Mouse (Mus musculus): Measurements from ENCODE around the gene Nrf1. TPM values are rescaled to one million over a fixed set of nuclear protein-coding genes. Genes with fewer than 3 reads are reported as not detected.

The Nrf1 gene
- polyA plus RNA-seq, 1 experiment from 2014 or later: 32.0 TPM

DNA sequence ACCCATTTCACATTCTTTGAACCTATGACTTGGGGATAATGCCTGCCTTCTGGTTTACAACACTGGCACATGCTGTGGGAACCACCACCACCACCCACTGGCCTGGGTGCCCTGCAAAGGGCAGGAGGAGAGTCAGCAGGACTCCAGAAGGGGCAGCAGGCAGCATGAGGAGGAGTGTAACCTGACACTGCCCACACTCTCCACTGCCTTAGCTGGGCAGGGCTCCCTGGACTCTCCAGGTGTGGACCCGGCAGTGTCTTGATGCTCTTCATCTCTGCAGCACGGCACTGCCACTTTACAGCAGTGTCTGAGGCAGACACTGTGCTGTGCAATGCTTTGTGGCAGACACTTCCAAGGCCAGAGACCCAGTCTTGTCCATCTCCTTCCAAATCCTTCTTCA, 34.3 kb upstream of the Nrf1 start:
- Histone ChIP-seq H3K36me3 (ENCODE audit: insufficient read depth, low read length) (no peaks in the 10 kb centered on the region), H3K4me2 (ENCODE audit: low read length) (no peak overlapping the region), H3K27ac (no peak overlapping the region), H3K4me3 (replicated peaks; ENCODE audit: low read depth, low read length) (no peak overlapping the region), H3K4me1 (replicated peaks; ENCODE audit: insufficient read depth, low read length) (no peaks in the 10 kb centered on the region), H3K9ac (ENCODE audit: low read depth, low read length) (no peak overlapping the region), H3K27me3 (ENCODE audit: insufficient read depth, low read length) (no peaks in the 10 kb centered on the region), H3K9me3 (replicated peaks; ENCODE audit: low read length) (no peaks in the 10 kb centered on the region)
- no peak for TF ChIP-seq CTCF (IDR thresholded peaks at IDR 0.05; ENCODE audit: low read depth)
- ATAC-seq (replicated peaks; ENCODE audit: low FRiP score, low read depth) (no peak), DNase-seq (ENCODE audit: low spot score) (peak; percentile 15)
- WGBS: 19% methylated on average over 2 of the region's 2 CpGs

GRCm38 (mm10) chr6:30014187-30014864, 33.5 kb upstream of the Nrf1 start:
- H3K9me3 ChIP-seq (replicated peaks; ENCODE audit: low read length): no peaks in the 10 kb centered on the region
- ATAC-seq (replicated peaks; ENCODE audit: low FRiP score, low read depth): no peak

DNA sequence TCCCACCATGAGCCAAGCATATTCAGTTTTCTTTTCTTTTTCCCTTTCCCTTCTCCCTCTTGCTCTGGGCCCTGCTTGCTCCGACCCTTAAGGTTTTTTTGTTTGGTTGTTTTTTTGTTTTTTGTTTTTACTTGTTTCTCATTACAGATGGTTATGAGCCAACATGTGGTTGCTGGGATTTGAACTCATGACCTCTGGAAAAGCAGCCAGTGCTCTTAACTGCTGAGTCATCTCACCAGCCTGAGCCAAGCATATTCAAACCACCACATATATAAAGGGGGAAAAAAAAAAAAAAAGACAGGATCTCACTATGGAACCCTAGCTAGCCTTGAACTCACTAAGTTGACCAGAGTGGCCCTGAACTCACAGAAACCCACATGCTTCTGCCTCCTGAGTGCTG, 26.5 kb upstream of the Nrf1 start:
- H3K36me3 ChIP-seq (ENCODE audit: insufficient read depth, low read length): no peaks in the 10 kb centered on the region
- H3K27me3 ChIP-seq (ENCODE audit: insufficient read depth, low read length): no peaks in the 10 kb centered on the region
- no peak overlapping the region for H3K4me3 ChIP-seq (replicated peaks; ENCODE audit: low read depth, low read length)
- no peak overlapping the region for H3K9ac ChIP-seq (ENCODE audit: low read depth, low read length)
- 81% methylated on average over 1 of the region's 1 CpGs for WGBS
- H3K27ac ChIP-seq: no peak overlapping the region
- no peaks in the 10 kb centered on the region for H3K4me1 ChIP-seq (replicated peaks; ENCODE audit: insufficient read depth, low read length)
- no peak for TF ChIP-seq CTCF (IDR thresholded peaks at IDR 0.05; ENCODE audit: low read depth)
- ATAC-seq (replicated peaks; ENCODE audit: low FRiP score, low read depth): no peak
- no peaks in the 10 kb centered on the region for H3K9me3 ChIP-seq (replicated peaks; ENCODE audit: low read length)
- H3K4me2 ChIP-seq (ENCODE audit: low read length): no peak overlapping the region
- no peak for DNase-seq (ENCODE audit: low spot score)

More at GRCm38 (mm10) chr6:30014187-30014864, 33.5 kb upstream of the Nrf1 start:
- no peak for DNase-seq (ENCODE audit: low spot score)
- Histone ChIP-seq H3K9ac (ENCODE audit: low read depth, low read length) (no peak overlapping the region), H3K27ac (no peak overlapping the region), H3K4me1 (replicated peaks; ENCODE audit: insufficient read depth, low read length) (no peaks in the 10 kb centered on the region), H3K4me3 (replicated peaks; ENCODE audit: low read depth, low read length) (no peak overlapping the region), H3K27me3 (ENCODE audit: insufficient read depth, low read length) (no peaks in the 10 kb centered on the region), H3K4me2 (ENCODE audit: low read length) (no peak overlapping the region), H3K36me3 (ENCODE audit: insufficient read depth, low read length) (no peaks in the 10 kb centered on the region)
- WGBS: 62% methylated on average over 5 of the region's 5 CpGs
- no peak for TF ChIP-seq CTCF (IDR thresholded peaks at IDR 0.05; ENCODE audit: low read depth)

GRCm38 (mm10) chr6:30021656-30022055, 26.1 kb upstream of the Nrf1 start:
- no peak for ATAC-seq (replicated peaks; ENCODE audit: low FRiP score, low read depth)
- H3K36me3 ChIP-seq (ENCODE audit: insufficient read depth, low read length): no peaks in the 10 kb centered on the region

DNA sequence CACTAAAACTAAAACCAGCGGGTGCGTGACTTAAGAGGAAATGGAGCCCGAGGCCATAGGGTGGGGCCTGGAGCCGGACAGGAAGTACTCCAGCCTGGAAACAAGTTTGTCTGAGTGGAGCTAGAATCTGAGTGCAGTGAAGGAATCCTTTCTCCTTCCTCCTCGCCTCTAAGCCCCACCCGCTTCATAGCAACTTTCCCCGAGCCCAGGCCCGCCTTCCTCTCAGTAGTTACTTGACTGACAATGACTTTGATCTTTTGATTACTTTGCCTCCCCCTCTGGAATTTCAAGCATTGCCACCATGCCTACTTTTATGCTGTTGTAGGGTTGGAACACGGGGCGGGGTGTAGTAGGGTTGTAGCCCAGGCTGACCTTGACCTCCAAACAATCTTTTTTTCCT, 21.0 kb upstream of the Nrf1 start:
- Histone ChIP-seq H3K4me1 (replicated peaks; ENCODE audit: insufficient read depth, low read length) (0 out of 2 replicates have a peak, but pooled peaks cover 3% of the 10 kb centered on the region), H3K4me2 (ENCODE audit: low read length) (no peak overlapping the region), H3K36me3 (ENCODE audit: insufficient read depth, low read length) (no peaks in the 10 kb centered on the region), H3K9me3 (replicated peaks; ENCODE audit: low read length) (no peaks in the 10 kb centered on the region), H3K4me3 (replicated peaks; ENCODE audit: low read depth, low read length) (no peak overlapping the region), H3K27me3 (ENCODE audit: insufficient read depth, low read length) (no peaks in the 10 kb centered on the region), H3K9ac (ENCODE audit: low read depth, low read length) (no peak overlapping the region), H3K27ac (no peak overlapping the region)
- WGBS: 27% methylated on average over 10 of the region's 10 CpGs
- peak; percentile 85 for DNase-seq (ENCODE audit: low spot score)
- no peak for TF ChIP-seq CTCF (IDR thresholded peaks at IDR 0.05; ENCODE audit: low read depth)
- ATAC-seq (replicated peaks; ENCODE audit: low FRiP score, low read depth): peak; percentile 59; the same call in 1 of the 2 replicates

More at GRCm38 (mm10) chr6:30021656-30022055, 26.1 kb upstream of the Nrf1 start:
- Histone ChIP-seq H3K4me2 (ENCODE audit: low read length) (no peak overlapping the region), H3K4me1 (replicated peaks; ENCODE audit: insufficient read depth, low read length) (0 out of 2 replicates have a peak, but pooled peaks cover 1% of the 10 kb centered on the region), H3K27ac (no peak overlapping the region), H3K9ac (ENCODE audit: low read depth, low read length) (no peak overlapping the region), H3K9me3 (replicated peaks; ENCODE audit: low read length) (no peaks in the 10 kb centered on the region), H3K27me3 (ENCODE audit: insufficient read depth, low read length) (no peaks in the 10 kb centered on the region), H3K4me3 (replicated peaks; ENCODE audit: low read depth, low read length) (no peak overlapping the region)
- WGBS: 44% methylated on average over 5 of the region's 5 CpGs
- peak; percentile 11 for DNase-seq (ENCODE audit: low spot score)
- TF ChIP-seq CTCF (IDR thresholded peaks at IDR 0.05; ENCODE audit: low read depth): no peak

GRCm38 (mm10) chr6:30028358-30028757, 19.4 kb upstream of the Nrf1 start:
- TF ChIP-seq CTCF (IDR thresholded peaks at IDR 0.05; ENCODE audit: low read depth): no peak
- no peak for DNase-seq (ENCODE audit: low spot score)
- no peak overlapping the region for H3K4me2 ChIP-seq (ENCODE audit: low read length)

More at GRCm38 (mm10) chr6:30028358-30028757, 19.4 kb upstream of the Nrf1 start:
- H3K9ac ChIP-seq (ENCODE audit: low read depth, low read length): no peak overlapping the region
- no peak overlapping the region for H3K4me3 ChIP-seq (replicated peaks; ENCODE audit: low read depth, low read length)
- H3K36me3 ChIP-seq (ENCODE audit: insufficient read depth, low read length): no peaks in the 10 kb centered on the region
- WGBS: 84% methylated on average over 4 of the region's 4 CpGs
- 0 out of 2 replicates have a peak, but pooled peaks cover 3% of the 10 kb centered on the region for H3K4me1 ChIP-seq (replicated peaks; ENCODE audit: insufficient read depth, low read length)
- H3K27ac ChIP-seq: no peak overlapping the region
- ATAC-seq (replicated peaks; ENCODE audit: low FRiP score, low read depth): no peak
- H3K27me3 ChIP-seq (ENCODE audit: insufficient read depth, low read length): no peaks in the 10 kb centered on the region
- no peaks in the 10 kb centered on the region for H3K9me3 ChIP-seq (replicated peaks; ENCODE audit: low read length)

Data from kidney, postnatal 0 days (tissue).